Mouse (Mus musculus) gastrocnemius, postnatal 10 days (tissue): Measurements from ENCODE around the gene 4933434E20Rik. TPM values are rescaled to one million over a fixed set of nuclear protein-coding genes. Genes with fewer than 3 reads are reported as not detected.

Source experiments
- microRNA-seq, 2 experiments: library from miRNA; unstranded; fragments of <30 nt; microRNA quantifications; one replicate each; pipeline ENCODE4 v1.2.0; 2021
- total RNA-seq, 2 experiments: library from RNA; stranded (reverse); gene quantifications; 2 replicates each; pipeline ENCODE4 v1.2.3; 2021

The 4933434E20Rik gene
- total RNA-seq, 2 experiments from 2014 or later = 47.4 to 54.0 TPM

Small RNA genes lying within 50 kb of the gene (microRNA-seq; reads per million reads assigned to microRNA genes)
- gene Mir190b = 14.0 to 19.1 reads per million in 2 experiments
- 0.50 to 1.6 reads per million in 2 experiments for gene Mir7669

Other genes starting within 250 kb of the 4933434E20Rik start
- 10 to 100 TPM in 1 of 2 experiments, 1 to 10 TPM in 1; 9.4 to 10.7 TPM for gene She, start 220.3 kb upstream of the 4933434E20Rik start, total RNA-seq
- 1 to 10 TPM; 2.4 to 3.1 TPM for gene Il6ra, start 138.4 kb upstream of the 4933434E20Rik start, total RNA-seq
- 10 to 100 TPM; 32.8 to 43.5 TPM for gene Atp8b2, start 88.1 kb upstream of the 4933434E20Rik start, total RNA-seq
- 10 to 100 TPM; 49.3 to 52.8 TPM for gene Hax1, start 52.9 kb upstream of the 4933434E20Rik start, total RNA-seq
- 100 to 1,000 TPM; 119 to 141 TPM for gene Ubap2l, start 992 bp downstream of the 4933434E20Rik start, total RNA-seq
- 100 to 1,000 TPM; 277 to 366 TPM for gene Tpm3, start 21.0 kb downstream of the 4933434E20Rik start, total RNA-seq
- gene Nup210l, start 52.5 kb downstream of the 4933434E20Rik start, total RNA-seq = under 1 TPM; 0.09 to 0.11 TPM
- 1,000 to 10,000 TPM; 1,294 to 1,303 TPM for gene Rps27, start 162.0 kb downstream of the 4933434E20Rik start, total RNA-seq
- 10 to 100 TPM; 14.8 to 16.6 TPM for gene Rab13, start 162.1 kb downstream of the 4933434E20Rik start, total RNA-seq
- gene Jtb, start 180.0 kb downstream of the 4933434E20Rik start, total RNA-seq = 10 to 100 TPM; 48.6 to 52.8 TPM
- gene Creb3l4, start 191.9 kb downstream of the 4933434E20Rik start, total RNA-seq = under 1 TPM in 1 of 2 experiments, not detected in 1; 0.49 TPM
- gene Slc39a1, start 196.5 kb downstream of the 4933434E20Rik start, total RNA-seq = 10 to 100 TPM; 68.7 to 77.9 TPM
- 10 to 100 TPM; 15.1 to 18.0 TPM for gene Crtc2, start 202.5 kb downstream of the 4933434E20Rik start, total RNA-seq
- 10 to 100 TPM; 36.0 to 38.9 TPM for gene Dennd4b, start 213.5 kb downstream of the 4933434E20Rik start, total RNA-seq
- 10 to 100 TPM; 48.5 to 57.8 TPM for gene Gatad2b, start 241.5 kb downstream of the 4933434E20Rik start, total RNA-seq